Mouse (Mus musculus): ENCODE results near the gene Ntrk1.

- TF ChIP-seq TBP (IDR thresholded peaks at IDR 0.05; ENCODE audit: low read depth, low read length) = no peak
- no peak for TF ChIP-seq POLR2AphosphoS2 (IDR thresholded peaks at IDR 0.05; ENCODE audit: low read length)
- no peak for TF ChIP-seq E2F4 (IDR thresholded peaks at IDR 0.05; ENCODE audit: borderline replicate concordance, low read depth, low read length)
- TF ChIP-seq BHLHE40 (IDR thresholded peaks at IDR 0.05; ENCODE audit: borderline replicate concordance, low read depth, low read length) = no peak
- TF ChIP-seq USF2 (IDR thresholded peaks at IDR 0.05; ENCODE audit: borderline replicate concordance in 1 of 2, insufficient read depth in 1 of 2, low read depth in 1 of 2, low read length in 2 of 2) = no peak
- TF ChIP-seq POLR2A (IDR thresholded peaks at IDR 0.05; ENCODE audit: control insufficient read depth in 1 of 2, insufficient read depth in 1 of 2, low read depth in 1 of 2, low read length in 2 of 2, poor library complexity in 1 of 2) = no peak
- TF ChIP-seq RAD21 (IDR thresholded peaks at IDR 0.05; ENCODE audit: low read depth, low read length) = no peak
- no peak for TF ChIP-seq CTCF (IDR thresholded peaks at IDR 0.05 in 2 of 3, conservative IDR thresholded peaks at IDR 0.05 in 1 of 3; ENCODE audit: control insufficient read depth in 1 of 3, insufficient read depth in 1 of 3, low read depth in 2 of 3, low read length in 3 of 3, poor library complexity in 1 of 3, severe bottlenecking in 1 of 3)
- no peak for TF ChIP-seq MYC (IDR thresholded peaks at IDR 0.05; ENCODE audit: low read depth, low read length)
- no peak for TF ChIP-seq TAL1 (IDR thresholded peaks at IDR 0.05; ENCODE audit: low read length)
These were observed 59.6 kb downstream of the Ntrk1 start for GRCm38 (mm10) chr3:87735335-87735734.
